Mouse (Mus musculus): ENCODE results near the gene Nckap1l. TPM values are rescaled to one million over a fixed set of nuclear protein-coding genes. Genes with fewer than 3 reads are reported as not detected.

Gene Nckap1l
- total RNA-seq, 2 experiments from 2014 or later, result 9.0 to 9.2 TPM

- DNase-seq (ENCODE audit: low spot score in 2 of 2), result peak; percentile 55 to 68
Observed at GRCm38 (mm10) chr15:103537011-103537821, 83.6 kb downstream of the Nckap1l start.

GRCm38 (mm10) chr15:103537822-103538213 is 84.2 kb downstream of the Nckap1l start, which contains the start of gene Ppp1r1a:
TSS of gene Ppp1r1a (minus strand) at chr15:103538003.
- peak; percentile 69 to 81 for DNase-seq (ENCODE audit: low spot score in 2 of 2)

GRCm38 (mm10) chr15:103539259-103539658 is 85.7 kb downstream of the Nckap1l start:
- DNase-seq (ENCODE audit: low spot score in 2 of 2), result no peak

GRCm38 (mm10) chr15:103540646-103541045 is 87.1 kb downstream of the Nckap1l start:
- DNase-seq (ENCODE audit: low spot score in 2 of 2), result no peak

GRCm38 (mm10) chr15:103542526-103542925 is 88.9 kb downstream of the Nckap1l start:
- DNase-seq (ENCODE audit: low spot score in 2 of 2), result no peak

- no peak for DNase-seq (ENCODE audit: low spot score in 2 of 2)
Observed at GRCm38 (mm10) chr15:103547983-103548382, 94.4 kb downstream of the Nckap1l start.

Other genes starting within 250 kb of the Nckap1l start
- 100 to 1,000 TPM; 181 to 182 TPM for gene Cbx5, start 214.0 kb upstream of the Nckap1l start, total RNA-seq (2021)
- 100 to 1,000 TPM; 232 to 268 TPM for gene Hnrnpa1, start 213.4 kb upstream of the Nckap1l start, total RNA-seq (2021)
- gene Nfe2, start 195.4 kb upstream of the Nckap1l start, total RNA-seq (2021), result under 1 TPM in 1 of 2 experiments, not detected in 1; 0.40 TPM
- 10 to 100 TPM; 93.5 to 97.5 TPM for gene Copz1, start 181.1 kb upstream of the Nckap1l start, total RNA-seq (2021)
- gene Gpr84, start 143.2 kb upstream of the Nckap1l start, total RNA-seq (2021), result 1 to 10 TPM in 1 of 2 experiments, under 1 TPM in 1; 0.42 to 1.0 TPM
- 10 to 100 TPM; 72.0 to 79.3 TPM for gene Zfp385a, start 113.7 kb upstream of the Nckap1l start, total RNA-seq (2021)
- gene Itga5, start 87.0 kb upstream of the Nckap1l start, total RNA-seq (2021), result 1 to 10 TPM; 2.6 to 3.9 TPM
- under 1 TPM in 1 of 2 experiments, not detected in 1; 0.45 TPM for gene Gtsf1, start 23.3 kb upstream of the Nckap1l start, total RNA-seq (2021)
- not detected for gene Gtsf2, start 5.3 kb upstream of the Nckap1l start, total RNA-seq (2021)
- 100 to 1,000 TPM; 181 to 227 TPM for gene Pde1b, start 49.2 kb downstream of the Nckap1l start, total RNA-seq (2021)
- gene Ppp1r1a, start 84.2 kb downstream of the Nckap1l start, total RNA-seq (2021), result 100 to 1,000 TPM; 133 to 147 TPM
- gene Glycam1, start 111.3 kb downstream of the Nckap1l start, total RNA-seq (2021), result not detected

Data from left cerebral cortex, adult 18-20 months (tissue).